Mouse (Mus musculus) stomach, postnatal 0 days (tissue): Measurements from ENCODE around the gene Ankar. TPM values are rescaled to one million over a fixed set of nuclear protein-coding genes. Genes with fewer than 3 reads are reported as not detected.

ENCODE experiments used
- ATAC-seq: fragments of 200-750 bp; cut with Nextera tagmentation; 2 replicates; pipeline ENCODE4 v1.8.0; 2017; ENCODE audit not compliant: low FRiP score, low TSS enrichment
- DNase-seq: peaks from one replicate; pipeline ENCODE4 v3.0.0-alpha.2; 2016; ENCODE audit warnings: low spot score
- H3K27ac ChIP-seq: fragments of 300-500 bp; sonication (generic); replicated peaks from 2 replicates; pipeline ENCODE4 v1.5.1; 2014; ENCODE audit warnings: mild to moderate bottlenecking, control low read depth
- H3K27me3 ChIP-seq: fragments of 300-500 bp; sonication (generic); 2 replicates; pipeline ENCODE4 v1.6.1; 2014; ENCODE audit warnings: low read length; ENCODE audit not compliant: control insufficient read depth, insufficient read depth
- H3K36me3 ChIP-seq: fragments of 300-500 bp; sonication (generic); 2 replicates; pipeline ENCODE4 v1.6.1; 2014; ENCODE audit warnings: low read length, mixed read lengths; ENCODE audit not compliant: control insufficient read depth, insufficient read depth
- H3K4me1 ChIP-seq: fragments of 300-500 bp; sonication (generic); replicated peaks from 2 replicates; pipeline ENCODE4 v1.6.1; 2014; ENCODE audit warnings: antibody characterized with exemption; ENCODE audit not compliant: control insufficient read depth, insufficient read depth
- H3K4me2 ChIP-seq: fragments of 300-500 bp; sonication (generic); replicated peaks from 2 replicates; pipeline ENCODE4 v1.6.1; 2014; ENCODE audit warnings: low read depth, mild to moderate bottlenecking, control low read depth, moderate library complexity
- H3K4me3 ChIP-seq: fragments of 300-500 bp; sonication (generic); 2 replicates; pipeline ENCODE4 v1.5.1; 2014; ENCODE audit warnings: low read depth, low read length, control low read depth
- H3K9ac ChIP-seq: fragments of 300-500 bp; sonication (generic); 2 replicates; pipeline ENCODE4 v1.6.1; 2014; ENCODE audit warnings: mild to moderate bottlenecking, low read length, control low read depth, mixed read lengths
- H3K9me3 ChIP-seq: fragments of 300-500 bp; sonication (generic); 2 replicates; pipeline ENCODE4 v1.6.1; 2016; ENCODE audit warnings: low read length; ENCODE audit not compliant: control insufficient read depth
- CTCF ChIP-seq: IDR thresholded peaks from 2 replicates; pipeline ENCODE4 v1.5.1; 2016; ENCODE audit warnings: antibody characterized with exemption, low read depth, mild to moderate bottlenecking, moderate library complexity
- EP300 ChIP-seq: optimal IDR thresholded peaks from 2 replicates; pipeline ENCODE3; 2016; ENCODE audit warnings: antibody characterized with exemption
- WGBS: fragments of 180-500 bp; shearing (Covaris S2); extraction: QIAGEN DNeasy Blood & Tissue Kit; methylation state at CpG from one replicate; pipeline ENCODE4 v1.1.7; 2014; 5-methylcytosine and 5-hydroxymethylcytosine counted together
- polyA plus RNA-seq: library from polyadenylated mRNA; unstranded; fragments of >200 nt; fragmentation: Nextera tagmentation; extraction: Ambion mirVana; gene quantifications from 2 replicates; pipeline ENCODE4 v1.2.1, GENCODE M21; 2015

Ankar gene
- polyA plus RNA-seq, 1 experiment from 2014 or later = not detected

GRCm38 (mm10) chr1:72724354-72724753, 24.0 kb upstream of the Ankar start:
- WGBS = 84% methylated on average over 2 of the region's 2 CpGs
- TF ChIP-seq EP300 (no peak), CTCF (no peak)
- H3K4me3 ChIP-seq = no peak overlapping the region
- H3K9ac ChIP-seq = no peak overlapping the region
- DNase-seq (no peak), ATAC-seq (no peak)
- H3K27me3 ChIP-seq = no peaks in the 10 kb centered on the region
- H3K36me3 ChIP-seq = no peaks in the 10 kb centered on the region; the same call in 1 of the 2 replicates
- no peak overlapping the region for H3K4me2 ChIP-seq
- H3K4me1 ChIP-seq = no peaks in the 10 kb centered on the region
- H3K27ac ChIP-seq = no peak overlapping the region
- H3K9me3 ChIP-seq = no peaks in the 10 kb centered on the region

- H3K4me3 ChIP-seq = no peak overlapping the region
- TF ChIP-seq EP300 = no peak
- TF ChIP-seq CTCF = no peak
- H3K36me3 ChIP-seq = no peaks in the 10 kb centered on the region; the same call in 1 of the 2 replicates
- no peaks in the 10 kb centered on the region for H3K27me3 ChIP-seq
- DNase-seq (no peak), ATAC-seq (no peak)
- no peak overlapping the region for H3K4me2 ChIP-seq
- H3K27ac ChIP-seq = no peak overlapping the region
- no peaks in the 10 kb centered on the region for H3K9me3 ChIP-seq
- no peak overlapping the region for H3K9ac ChIP-seq
- no peaks in the 10 kb centered on the region for H3K4me1 ChIP-seq
- 54% methylated on average over 8 of the region's 8 CpGs for WGBS
Observed at GRCm38 (mm10) chr1:72722646-72723045, 22.3 kb upstream of the Ankar start.

- 63% methylated on average over 6 of the region's 6 CpGs for whole genome bisulfite sequencing
Observed at GRCm38 (mm10) chr1:72720115-72720725, 19.8 kb upstream of the Ankar start.

GRCm38 (mm10) chr1:72718846-72719245, 18.5 kb upstream of the Ankar start:
- no peaks in the 10 kb centered on the region for H3K27me3 ChIP-seq
- 0 out of 2 replicates have a peak overlapping the region, but pooled peaks have one; percentile 32 for H3K9ac ChIP-seq
- H3K36me3 ChIP-seq = peaks cover 6% of the 10 kb centered on the region; the same call in 1 of the 2 replicates
- H3K4me1 ChIP-seq = no peaks in the 10 kb centered on the region
- no peak overlapping the region for H3K4me3 ChIP-seq
- no peak overlapping the region for H3K27ac ChIP-seq
- ATAC-seq (peak; percentile 75), DNase-seq (peak; percentile 79)
- TF ChIP-seq EP300 (no peak), CTCF (peak; percentile 90)
- no peaks in the 10 kb centered on the region for H3K9me3 ChIP-seq
- H3K4me2 ChIP-seq = no peak overlapping the region
- 24% methylated on average over 5 of the region's 5 CpGs for WGBS

More at GRCm38 (mm10) chr1:72720115-72720725, 19.8 kb upstream of the Ankar start:
- Histone ChIP-seq H3K9ac (no peak overlapping the region), H3K4me2 (no peak overlapping the region), H3K9me3 (no peaks in the 10 kb centered on the region), H3K4me1 (no peaks in the 10 kb centered on the region), H3K36me3 (no peaks in the 10 kb centered on the region; the same call in 1 of the 2 replicates), H3K27me3 (no peaks in the 10 kb centered on the region), H3K27ac (no peak overlapping the region), H3K4me3 (no peak overlapping the region)
- DNase-seq = no peak
- ATAC-seq = no peak
- TF ChIP-seq EP300 (no peak), CTCF (no peak)

- H3K9me3 ChIP-seq = no peaks in the 10 kb centered on the region
- peaks cover 10% of the 10 kb centered on the region; the same call in 1 of the 2 replicates for H3K36me3 ChIP-seq
- H3K4me3 ChIP-seq = no peak overlapping the region
- H3K4me1 ChIP-seq = 0 out of 2 replicates have a peak, but pooled peaks cover 3% of the 10 kb centered on the region
- ATAC-seq (no peak), DNase-seq (no peak)
- H3K27ac ChIP-seq = no peak overlapping the region
- H3K27me3 ChIP-seq = no peaks in the 10 kb centered on the region
- no peak overlapping the region for H3K9ac ChIP-seq
- H3K4me2 ChIP-seq = no peak overlapping the region
- TF ChIP-seq CTCF = no peak
- no peak for TF ChIP-seq EP300
- WGBS = 89% methylated on average over 7 of the region's 7 CpGs
Observed at GRCm38 (mm10) chr1:72717540-72717939, 17.2 kb upstream of the Ankar start.

GRCm38 (mm10) chr1:72716926-72717325, 16.5 kb upstream of the Ankar start:
- H3K9me3 ChIP-seq = no peaks in the 10 kb centered on the region
- no peak overlapping the region for H3K4me3 ChIP-seq
- H3K4me2 ChIP-seq = no peak overlapping the region
- H3K9ac ChIP-seq = no peak overlapping the region
- peak; percentile 99 for TF ChIP-seq CTCF
- TF ChIP-seq EP300 = no peak
- H3K36me3 ChIP-seq = peaks cover 10% of the 10 kb centered on the region; the same call in 1 of the 2 replicates
- DNase-seq (peak; percentile 80), ATAC-seq (peak; percentile 45; the same call in 1 of the 2 replicates)
- no peak overlapping the region for H3K27ac ChIP-seq
- 8% methylated on average over 5 of the region's 5 CpGs for WGBS
- H3K4me1 ChIP-seq = 0 out of 2 replicates have a peak, but pooled peaks cover 3% of the 10 kb centered on the region
- no peaks in the 10 kb centered on the region for H3K27me3 ChIP-seq
